Mouse (Mus musculus) cerebellum, postnatal 4 days (tissue): ENCODE data around the gene Hist1h2ac.
"Not testable (repeated sequence)": the region's sequence is repeated elsewhere in the genome, so short reads cannot be mapped to it uniquely, and the experiment has no call there.

ENCODE experiments used
- DNase-seq, 2 experiments: peaks; one replicate each; pipeline ENCODE4 v3.0.0; 2022; ENCODE audit warnings: low spot score in 2 of 2, mixed read lengths in 1 of 2

The Hist1h2ac gene

GRCm38 (mm10) chr13:23683755-23684281, at the start of gene Hist1h2ac, which contains the start of gene Hist1h2bc:
TSS of gene Hist1h2ac (minus strand) at chr13:23683948.
TSS of gene Hist1h2bc (plus strand) at chr13:23684199.
- DNase-seq: peak in 1 of 2 experiments; percentile 68

DNA sequence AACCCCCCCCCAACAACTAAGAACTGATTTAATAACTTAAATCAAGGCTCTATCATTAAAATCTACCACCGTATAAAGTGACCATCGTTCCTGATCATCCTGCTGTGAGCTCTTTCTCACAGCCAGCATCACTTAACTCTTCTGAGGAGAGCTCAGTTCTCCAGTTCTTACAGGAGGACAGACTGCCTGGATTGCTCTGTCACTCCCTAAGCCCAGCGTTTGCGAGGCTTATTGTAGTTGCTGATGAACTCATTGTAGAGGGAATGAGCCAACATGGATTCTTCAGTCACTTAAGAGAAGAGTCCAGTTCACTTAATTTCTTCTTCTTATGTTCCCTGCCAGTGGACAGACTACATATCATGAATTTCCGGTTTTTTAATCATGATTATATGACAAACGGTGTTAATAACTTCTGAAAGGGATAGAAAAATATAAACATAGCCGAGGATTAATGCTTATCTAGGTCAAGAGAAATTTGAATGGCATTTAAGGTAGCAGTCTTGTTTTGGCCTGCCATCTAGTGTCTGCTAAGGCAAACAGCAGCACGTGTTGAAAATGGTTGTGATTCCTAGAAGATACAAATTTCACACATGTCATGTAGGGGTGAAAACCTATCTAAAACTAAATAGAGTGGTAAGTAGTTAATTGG, 48.5 kb upstream of the Hist1h2ac start:
- no peak for DNase-seq

DNA sequence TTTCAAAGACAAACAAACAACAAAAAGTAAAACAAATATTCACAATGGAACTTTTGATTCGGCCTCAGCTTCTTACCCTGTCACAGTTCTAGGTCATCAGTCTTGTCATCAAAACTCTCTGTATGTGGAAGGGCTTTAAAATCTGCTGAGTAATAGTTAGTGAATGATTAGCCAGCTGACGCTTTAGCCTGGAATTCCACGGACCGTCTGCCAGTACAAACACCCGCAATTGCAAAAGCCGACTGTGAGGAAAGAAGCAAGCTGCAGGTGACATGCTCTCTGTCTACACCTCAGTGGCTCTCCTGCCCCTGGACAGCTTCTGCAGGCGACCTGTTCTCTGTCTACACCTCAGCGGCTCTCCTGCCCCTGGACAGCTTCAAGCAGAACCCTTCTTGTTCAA, 46.7 kb upstream of the Hist1h2ac start:
- no peak for DNase-seq

DNA sequence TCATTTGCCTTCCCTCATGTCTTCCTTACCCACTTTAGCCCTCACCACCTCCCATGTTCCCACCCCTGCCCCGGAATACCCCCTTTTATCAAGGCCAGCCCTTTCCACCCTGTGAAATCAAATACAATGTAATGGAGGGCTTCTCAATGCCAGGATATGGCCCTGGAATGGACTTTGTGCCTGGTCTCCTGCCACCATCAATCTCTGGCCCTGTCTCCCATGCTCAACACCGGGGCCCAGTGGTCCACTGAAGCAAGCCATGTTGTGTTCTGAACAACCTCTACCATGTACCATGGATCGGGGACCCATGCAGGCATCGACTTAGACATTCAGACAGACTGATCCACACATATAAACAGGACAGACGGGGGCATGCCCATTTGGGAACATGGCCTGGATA, 46.0 kb upstream of the Hist1h2ac start:
- no peak for DNase-seq

DNA sequence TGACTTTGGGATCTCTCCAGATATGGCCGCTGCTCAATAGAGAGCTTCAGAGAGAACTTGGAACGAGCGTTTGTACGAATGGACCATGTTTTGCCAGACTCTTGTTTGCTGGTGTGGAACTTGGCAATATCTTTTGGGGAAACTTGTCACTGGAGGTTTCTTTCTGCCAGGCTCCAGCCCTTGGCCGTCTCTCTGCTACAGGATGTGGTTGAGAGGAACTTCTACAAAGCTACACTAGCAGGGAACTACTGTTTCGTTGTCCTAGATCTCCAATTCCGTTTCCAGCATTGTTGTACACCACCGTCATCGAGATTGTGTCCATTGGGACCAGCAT, 45.4 kb upstream of the Hist1h2ac start:
- DNase-seq: no peak

DNA sequence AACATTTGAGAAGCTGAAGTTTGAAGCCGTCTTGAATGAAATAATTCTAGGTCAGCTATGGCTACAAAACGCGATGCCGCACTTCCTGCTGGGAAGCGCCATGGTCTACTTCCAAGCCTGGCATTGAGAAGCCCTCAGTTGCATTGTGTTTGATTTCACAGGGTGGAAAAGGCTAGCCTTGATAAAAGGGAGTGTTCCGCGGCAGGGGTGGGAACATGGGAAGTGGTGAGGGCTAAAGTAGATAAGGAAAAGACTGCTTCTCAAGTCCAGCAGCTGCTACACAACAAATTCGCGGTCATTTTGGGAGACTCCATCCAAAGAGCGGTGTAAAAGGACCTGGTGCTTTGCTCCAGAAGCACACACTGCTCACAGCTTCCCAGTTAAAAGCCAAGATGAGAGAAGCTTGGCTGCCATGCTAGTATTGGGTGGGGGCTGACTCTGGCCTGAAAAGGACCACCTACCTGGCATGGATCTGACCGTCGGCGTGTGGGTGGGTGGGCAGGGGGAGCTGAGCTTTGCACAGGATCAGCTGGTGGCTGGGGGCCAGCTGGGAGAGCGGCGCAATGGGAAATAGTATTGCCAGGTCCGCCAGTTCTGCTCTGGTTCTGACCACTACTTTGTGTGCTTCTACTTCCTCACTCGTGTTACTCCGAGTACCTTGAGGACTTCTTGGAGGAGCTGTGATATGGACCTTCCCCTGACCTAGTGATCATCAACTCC, 44.9 kb upstream of the Hist1h2ac start:
- DNase-seq: no peak

- DNase-seq: no peak
Observed at GRCm38 (mm10) chr13:23725213-23725612, 41.5 kb upstream of the Hist1h2ac start.

DNA sequence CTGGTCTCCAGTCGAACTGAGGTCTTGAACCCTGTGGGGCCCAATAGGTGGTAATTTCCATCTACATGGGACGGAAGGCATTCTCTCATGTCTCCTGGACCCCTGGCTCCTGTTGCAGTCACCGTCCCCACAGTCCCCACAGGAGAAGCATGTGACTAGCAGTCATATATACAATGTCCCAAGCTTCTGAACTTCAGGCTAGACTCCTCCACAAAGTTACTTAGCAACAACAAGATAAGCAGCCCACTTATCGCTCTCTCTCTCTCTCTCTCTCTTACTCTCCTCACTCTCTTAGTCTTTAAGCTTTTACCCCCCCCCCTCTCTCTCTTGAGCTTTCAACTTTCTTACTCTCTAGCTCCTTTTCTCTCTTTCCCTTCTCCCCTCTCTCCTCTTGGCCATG, 40.5 kb upstream of the Hist1h2ac start:
- no peak for DNase-seq

GRCm38 (mm10) chr13:23717593-23718245, 34.0 kb upstream of the Hist1h2ac start:
- DNase-seq: not testable (repeated sequence)

DNA sequence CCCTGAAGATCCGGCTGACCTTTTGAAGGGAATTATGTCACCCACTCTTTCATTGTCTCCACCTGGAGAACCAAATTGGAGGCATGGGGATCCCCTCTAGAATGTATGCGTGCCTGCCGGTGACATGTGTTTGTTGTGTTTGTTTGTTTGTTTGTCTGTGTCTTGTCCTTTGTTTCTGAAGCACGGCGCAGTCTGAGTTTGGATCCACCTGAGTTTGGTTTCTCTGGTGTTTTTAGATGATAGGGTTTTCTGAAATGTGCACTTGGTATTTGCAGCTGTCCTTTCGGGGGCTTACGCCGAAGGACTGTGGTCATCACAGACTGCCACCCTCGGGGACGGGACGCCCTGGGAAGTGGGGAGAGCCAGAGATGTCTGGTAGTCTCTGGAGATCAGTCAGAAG, 33.4 kb upstream of the Hist1h2ac start:
- no peak for DNase-seq

DNA sequence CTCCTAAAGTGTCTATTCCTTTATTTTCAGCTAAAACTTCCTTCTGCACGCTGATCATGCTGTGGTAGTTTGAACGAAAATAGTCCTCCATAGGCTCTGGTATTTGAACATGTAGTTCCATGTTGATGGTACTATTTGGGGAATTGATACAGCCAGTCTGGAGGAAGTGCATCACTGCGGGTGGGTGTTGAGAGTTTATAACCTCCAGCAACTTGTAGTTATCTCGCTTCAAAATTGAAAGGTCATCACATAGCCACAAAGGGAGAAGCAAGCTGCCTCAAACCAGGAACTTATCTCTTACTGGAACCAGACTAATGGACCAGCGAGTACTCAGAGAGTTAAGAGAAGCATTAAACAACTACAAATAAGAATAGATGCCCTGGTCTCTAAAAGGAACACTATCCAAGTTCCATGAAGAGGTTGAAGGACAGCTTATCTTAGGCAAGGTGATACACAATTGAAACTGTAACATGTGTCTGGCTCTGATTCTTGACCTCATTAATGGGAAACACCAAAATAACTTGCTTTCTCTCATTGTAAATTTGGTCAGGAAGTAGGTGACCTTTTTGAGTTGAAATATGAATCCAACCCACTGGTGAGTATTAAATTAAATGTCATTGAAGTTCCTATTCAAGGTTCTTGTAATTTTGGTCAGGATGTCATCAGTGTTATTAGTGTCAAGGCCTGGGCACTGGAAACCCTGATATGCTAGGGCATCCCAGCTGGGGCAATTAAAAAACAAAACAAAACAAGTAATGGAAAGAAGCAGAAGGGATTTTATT, 32.7 kb upstream of the Hist1h2ac start:
- no peak for DNase-seq

DNA sequence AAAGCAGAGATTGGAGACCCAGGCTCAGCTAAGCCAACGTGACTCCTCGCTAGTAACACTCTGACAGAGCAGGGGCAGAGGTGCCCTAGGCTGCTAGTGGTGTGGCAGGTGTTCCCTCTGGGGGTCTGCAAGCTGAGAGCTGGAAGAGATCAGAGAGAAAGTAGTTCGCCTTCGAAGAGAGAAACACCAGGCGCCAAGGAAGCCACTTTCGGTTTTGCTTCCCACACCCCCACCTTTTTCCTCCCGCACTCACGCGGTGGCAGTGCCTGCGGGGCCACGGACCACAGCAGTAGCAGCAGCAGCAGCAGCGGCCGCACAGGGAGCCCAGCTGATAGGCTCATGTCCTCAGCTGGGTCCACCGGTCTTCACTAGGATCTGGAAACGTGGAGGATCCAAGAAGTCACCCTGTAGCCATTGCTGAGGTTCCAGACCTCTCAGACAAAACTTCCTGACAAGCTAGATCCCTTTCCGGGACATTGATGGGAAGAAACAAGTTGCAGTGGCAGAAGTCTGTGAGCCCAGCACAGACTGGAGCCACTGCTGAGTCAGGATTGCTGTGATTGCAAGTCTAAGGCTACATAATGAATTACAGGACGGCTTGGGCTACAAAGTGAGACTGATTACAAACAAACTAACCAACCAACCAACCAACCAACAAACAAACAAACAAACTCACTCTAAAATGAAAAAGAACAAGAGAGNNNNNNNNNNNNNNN, 26.8 kb upstream of the Hist1h2ac start, which contains the start of gene Hfe:
Gene Hfe, minus strand, starts transcription at position 481 of the 716 bp plus-strand sequence.
- no peak for DNase-seq

DNA sequence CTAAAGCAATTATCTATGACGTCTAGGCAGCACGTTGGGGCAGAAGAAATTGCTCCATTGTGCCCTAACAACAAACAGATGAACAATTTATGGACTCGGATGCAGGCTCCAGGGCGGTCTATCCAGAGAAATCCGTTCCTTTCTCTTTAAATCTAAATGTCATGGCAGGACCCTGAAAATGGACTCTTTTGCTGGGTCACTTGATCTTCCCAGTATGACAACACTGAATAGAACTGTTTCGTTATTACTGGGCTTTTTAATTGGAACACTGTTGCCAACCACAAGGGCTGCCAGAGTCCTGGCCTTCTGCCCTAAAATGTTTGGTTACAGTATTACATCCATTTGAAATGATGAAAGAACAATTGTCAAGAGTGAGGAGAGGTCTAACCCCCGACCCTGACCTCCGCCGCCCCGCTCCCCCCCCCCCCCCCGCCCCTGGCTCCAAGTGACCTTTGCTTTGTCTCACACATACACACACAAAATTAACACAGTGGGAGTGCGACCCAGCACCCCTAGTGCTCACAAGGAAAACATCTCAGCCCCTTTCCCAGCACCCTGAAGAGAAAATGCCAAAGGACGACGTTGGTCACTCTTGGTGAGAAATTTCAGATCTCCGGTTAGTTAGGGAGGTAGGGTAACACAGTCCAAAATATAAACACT, 26.1 kb upstream of the Hist1h2ac start:
- no peak for DNase-seq

DNA sequence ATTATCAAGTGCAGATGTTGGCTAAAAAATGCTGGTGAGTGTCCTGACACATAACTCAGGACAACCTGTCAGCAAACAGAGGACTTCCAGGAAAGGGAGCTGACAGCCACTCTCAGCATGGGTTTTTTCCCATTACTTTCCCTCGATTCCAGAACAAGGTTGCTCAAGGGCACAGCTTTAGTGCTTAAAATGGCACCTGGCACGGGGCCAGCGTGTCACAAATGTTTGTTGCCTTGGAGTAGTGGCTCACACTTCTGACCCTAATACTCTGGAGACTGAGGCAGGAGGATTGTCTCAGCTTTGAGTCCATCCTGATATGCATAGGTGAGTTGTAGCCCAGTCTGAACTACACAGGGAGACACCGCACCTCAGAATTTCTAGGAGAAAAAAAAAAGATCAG, 24.9 kb upstream of the Hist1h2ac start:
- no peak for DNase-seq

- no peak for DNase-seq
Observed at GRCm38 (mm10) chr13:23708041-23708440, 24.3 kb upstream of the Hist1h2ac start.

GRCm38 (mm10) chr13:23706771-23707170, 23.0 kb upstream of the Hist1h2ac start:
- no peak for DNase-seq

GRCm38 (mm10) chr13:23705751-23706356, 22.1 kb upstream of the Hist1h2ac start:
- DNase-seq: no peak

GRCm38 (mm10) chr13:23702801-23703200, 19.1 kb upstream of the Hist1h2ac start:
- DNase-seq: not testable (repeated sequence)

- DNase-seq: no peak
Observed at GRCm38 (mm10) chr13:23702220-23702619, 18.5 kb upstream of the Hist1h2ac start.
